Mouse (Mus musculus): Measurements from ENCODE around the gene Pik3ap1. TPM values are rescaled to one million over a fixed set of nuclear protein-coding genes. Genes with fewer than 3 reads are reported as not detected.
"Not testable (repeated sequence)": the region's sequence is repeated elsewhere in the genome, so short reads cannot be mapped to it uniquely, and the experiment has no call there.

Pik3ap1 gene
- polyA plus RNA-seq (2014; fragmentation: Nextera tagmentation; extraction: Ambion mirVana) = 0.65 and 1.8 TPM in 2 replicates

GRCm38 (mm10) chr19:41384922-41385508 is at the start of gene Pik3ap1:
Pik3ap1 (minus strand) TSS chr19:41385102.
- H3K9me3 ChIP-seq (ENCODE audit: control insufficient read depth, low read length) = no peaks in the 10 kb centered on the region
- H3K36me3 ChIP-seq (ENCODE audit: control insufficient read depth, insufficient read depth, low read length) = no peaks in the 10 kb centered on the region
- H3K4me1 ChIP-seq (ENCODE audit: control insufficient read depth, insufficient read depth, low read length) = peaks cover 14% of the 10 kb centered on the region; the same call in 1 of the 2 replicates
- H3K4me2 ChIP-seq (ENCODE audit: low read depth, severe bottlenecking) = peak within 1 kb of the TSS; percentile 96
- peak within 1 kb of the TSS; percentile 49 for H3K9ac ChIP-seq (ENCODE audit: low read length)
- peak within 1 kb of the TSS; percentile 48 for H3K4me3 ChIP-seq (ENCODE audit: low read depth, low read length)
- H3K27ac ChIP-seq (replicated peaks; ENCODE audit: low read depth, low read length) = no peak within 1 kb of the TSS
- ATAC-seq (ENCODE audit: insufficient number of reproducible peaks, low FRiP score, low TSS enrichment, low read depth) = no peak
- peak; percentile 56 for DNase-seq (ENCODE audit: low spot score)
- peaks cover 10% of the 10 kb centered on the region; the same call in 1 of the 2 replicates for H3K27me3 ChIP-seq (ENCODE audit: control insufficient read depth, insufficient read depth, low read length)
- 2% methylated on average over 39 of the region's 41 CpGs for WGBS

GRCm38 (mm10) chr19:41431512-41432164 is 46.7 kb upstream of the Pik3ap1 start:
- not testable (repeated sequence) for ATAC-seq (ENCODE audit: insufficient number of reproducible peaks, low FRiP score, low TSS enrichment, low read depth); H3K27ac ChIP-seq (replicated peaks; ENCODE audit: low read depth, low read length); H3K4me3 ChIP-seq (ENCODE audit: low read depth, low read length); H3K9ac ChIP-seq (ENCODE audit: low read length); DNase-seq (ENCODE audit: low spot score); H3K4me1 ChIP-seq (ENCODE audit: control insufficient read depth, insufficient read depth, low read length); H3K4me2 ChIP-seq (ENCODE audit: low read depth, severe bottlenecking); H3K9me3 ChIP-seq (ENCODE audit: control insufficient read depth, low read length); H3K36me3 ChIP-seq (ENCODE audit: control insufficient read depth, insufficient read depth, low read length); H3K27me3 ChIP-seq (ENCODE audit: control insufficient read depth, insufficient read depth, low read length)
- WGBS = no CpG with 5 or more reads among the region's 6 CpGs

- not testable (repeated sequence) for ATAC-seq (ENCODE audit: insufficient number of reproducible peaks, low FRiP score, low TSS enrichment, low read depth)
- no CpG with 5 or more reads among the region's 8 CpGs for WGBS
Measured at GRCm38 (mm10) chr19:41425927-41426772, 41.2 kb upstream of the Pik3ap1 start.

GRCm38 (mm10) chr19:41421264-41421663 is 36.4 kb upstream of the Pik3ap1 start:
- H3K9me3 ChIP-seq (ENCODE audit: control insufficient read depth, low read length) = no peaks in the 10 kb centered on the region
- H3K4me1 ChIP-seq (ENCODE audit: control insufficient read depth, insufficient read depth, low read length) = no peaks in the 10 kb centered on the region
- 69% methylated on average over 2 of the region's 2 CpGs for WGBS
- no peak overlapping the region for H3K9ac ChIP-seq (ENCODE audit: low read length)
- H3K27me3 ChIP-seq (ENCODE audit: control insufficient read depth, insufficient read depth, low read length) = no peaks in the 10 kb centered on the region
- no peak for DNase-seq (ENCODE audit: low spot score)
- H3K27ac ChIP-seq (replicated peaks; ENCODE audit: low read depth, low read length) = no peak overlapping the region
- ATAC-seq (ENCODE audit: insufficient number of reproducible peaks, low FRiP score, low TSS enrichment, low read depth) = no peak
- H3K4me3 ChIP-seq (ENCODE audit: low read depth, low read length) = no peak overlapping the region
- H3K4me2 ChIP-seq (ENCODE audit: low read depth, severe bottlenecking) = no peak overlapping the region
- no peaks in the 10 kb centered on the region for H3K36me3 ChIP-seq (ENCODE audit: control insufficient read depth, insufficient read depth, low read length)

More at GRCm38 (mm10) chr19:41425927-41426772, 41.2 kb upstream of the Pik3ap1 start:
- H3K36me3 ChIP-seq (ENCODE audit: control insufficient read depth, insufficient read depth, low read length); H3K9me3 ChIP-seq (ENCODE audit: control insufficient read depth, low read length); H3K4me3 ChIP-seq (ENCODE audit: low read depth, low read length); H3K27me3 ChIP-seq (ENCODE audit: control insufficient read depth, insufficient read depth, low read length); H3K9ac ChIP-seq (ENCODE audit: low read length); DNase-seq (ENCODE audit: low spot score); H3K27ac ChIP-seq (replicated peaks; ENCODE audit: low read depth, low read length); H3K4me2 ChIP-seq (ENCODE audit: low read depth, severe bottlenecking); H3K4me1 ChIP-seq (ENCODE audit: control insufficient read depth, insufficient read depth, low read length): not testable (repeated sequence)

GRCm38 (mm10) chr19:41418786-41419185 is 33.9 kb upstream of the Pik3ap1 start:
- Histone ChIP-seq H3K4me3 (ENCODE audit: low read depth, low read length) (no peak overlapping the region), H3K4me1 (ENCODE audit: control insufficient read depth, insufficient read depth, low read length) (no peaks in the 10 kb centered on the region), H3K27ac (replicated peaks; ENCODE audit: low read depth, low read length) (no peak overlapping the region), H3K36me3 (ENCODE audit: control insufficient read depth, insufficient read depth, low read length) (no peaks in the 10 kb centered on the region), H3K4me2 (ENCODE audit: low read depth, severe bottlenecking) (no peak overlapping the region), H3K27me3 (ENCODE audit: control insufficient read depth, insufficient read depth, low read length) (no peaks in the 10 kb centered on the region), H3K9me3 (ENCODE audit: control insufficient read depth, low read length) (no peaks in the 10 kb centered on the region), H3K9ac (ENCODE audit: low read length) (no peak overlapping the region)
- DNase-seq (ENCODE audit: low spot score) (no peak), ATAC-seq (ENCODE audit: insufficient number of reproducible peaks, low FRiP score, low TSS enrichment, low read depth) (no peak)
- 81% methylated on average over 2 of the region's 2 CpGs for WGBS

- Histone ChIP-seq H3K27ac (replicated peaks; ENCODE audit: low read depth, low read length) (no peak overlapping the region), H3K9me3 (ENCODE audit: control insufficient read depth, low read length) (no peaks in the 10 kb centered on the region), H3K4me1 (ENCODE audit: control insufficient read depth, insufficient read depth, low read length) (no peaks in the 10 kb centered on the region), H3K36me3 (ENCODE audit: control insufficient read depth, insufficient read depth, low read length) (no peaks in the 10 kb centered on the region), H3K27me3 (ENCODE audit: control insufficient read depth, insufficient read depth, low read length) (no peaks in the 10 kb centered on the region), H3K4me2 (ENCODE audit: low read depth, severe bottlenecking) (no peak overlapping the region), H3K4me3 (ENCODE audit: low read depth, low read length) (no peak overlapping the region), H3K9ac (ENCODE audit: low read length) (no peak overlapping the region)
- WGBS = 67% methylated on average over 5 of the region's 5 CpGs
- DNase-seq (ENCODE audit: low spot score) (no peak), ATAC-seq (ENCODE audit: insufficient number of reproducible peaks, low FRiP score, low TSS enrichment, low read depth) (no peak)
Measured at GRCm38 (mm10) chr19:41417995-41418394, 33.1 kb upstream of the Pik3ap1 start.

- WGBS = 43% methylated on average over 10 of the region's 10 CpGs
- H3K36me3 ChIP-seq (ENCODE audit: control insufficient read depth, insufficient read depth, low read length) = no peaks in the 10 kb centered on the region
- DNase-seq (ENCODE audit: low spot score) = no peak
- H3K4me3 ChIP-seq (ENCODE audit: low read depth, low read length) = no peak overlapping the region
- no peaks in the 10 kb centered on the region for H3K4me1 ChIP-seq (ENCODE audit: control insufficient read depth, insufficient read depth, low read length)
- ATAC-seq (ENCODE audit: insufficient number of reproducible peaks, low FRiP score, low TSS enrichment, low read depth) = no peak
- H3K9ac ChIP-seq (ENCODE audit: low read length) = no peak overlapping the region
- H3K4me2 ChIP-seq (ENCODE audit: low read depth, severe bottlenecking) = no peak overlapping the region
- H3K27me3 ChIP-seq (ENCODE audit: control insufficient read depth, insufficient read depth, low read length) = no peaks in the 10 kb centered on the region
- H3K9me3 ChIP-seq (ENCODE audit: control insufficient read depth, low read length) = no peaks in the 10 kb centered on the region
- H3K27ac ChIP-seq (replicated peaks; ENCODE audit: low read depth, low read length) = no peak overlapping the region
Measured at GRCm38 (mm10) chr19:41416201-41416600, 31.3 kb upstream of the Pik3ap1 start.

GRCm38 (mm10) chr19:41402603-41403002 is 17.7 kb upstream of the Pik3ap1 start:
- no peak overlapping the region for H3K27ac ChIP-seq (replicated peaks; ENCODE audit: low read depth, low read length)
- 85% methylated on average over 8 of the region's 8 CpGs for WGBS
- no peak for ATAC-seq (ENCODE audit: insufficient number of reproducible peaks, low FRiP score, low TSS enrichment, low read depth)
- H3K4me1 ChIP-seq (ENCODE audit: control insufficient read depth, insufficient read depth, low read length) = no peaks in the 10 kb centered on the region
- no peaks in the 10 kb centered on the region for H3K36me3 ChIP-seq (ENCODE audit: control insufficient read depth, insufficient read depth, low read length)
- H3K9ac ChIP-seq (ENCODE audit: low read length) = no peak overlapping the region
- H3K4me2 ChIP-seq (ENCODE audit: low read depth, severe bottlenecking) = no peak overlapping the region
- no peak overlapping the region for H3K4me3 ChIP-seq (ENCODE audit: low read depth, low read length)
- no peaks in the 10 kb centered on the region for H3K27me3 ChIP-seq (ENCODE audit: control insufficient read depth, insufficient read depth, low read length)
- H3K9me3 ChIP-seq (ENCODE audit: control insufficient read depth, low read length) = no peaks in the 10 kb centered on the region
- no peak for DNase-seq (ENCODE audit: low spot score)
